Mouse (Mus musculus) liver, embryonic 13.5 days (tissue): ENCODE data around the gene Faim. TPM values are rescaled to one million over a fixed set of nuclear protein-coding genes. Genes with fewer than 3 reads are reported as not detected.

ENCODE experiments used
- polyA plus RNA-seq: library from polyadenylated mRNA; unstranded; fragments of >200 nt; fragmentation: Nextera tagmentation; extraction: Ambion mirVana; gene quantifications from 2 replicates; pipeline ENCODE4 v1.2.1, GENCODE M21; 2015

The Faim gene
- polyA plus RNA-seq, 1 experiment from 2014 or later = 16.4 TPM

Other genes starting within 250 kb of the Faim start
- gene Prr23a1, start 143.9 kb upstream of the Faim start, polyA plus RNA-seq = not detected in 2 replicates
- not detected in 2 replicates for gene Prr23a2, start 129.9 kb upstream of the Faim start, polyA plus RNA-seq
- not detected in 2 replicates for gene Prr23a3, start 121.6 kb upstream of the Faim start, polyA plus RNA-seq
- gene 7420426K07Rik, start 83.3 kb upstream of the Faim start, polyA plus RNA-seq = not detected in 2 replicates
- not detected in 2 replicates for gene Foxl2, start 31.1 kb upstream of the Faim start, polyA plus RNA-seq
- not detected in 2 replicates for gene Gm1123, start 49.3 kb downstream of the Faim start, polyA plus RNA-seq
- 2.5 and 2.6 TPM in 2 replicates for gene Pik3cb, start 154.2 kb downstream of the Faim start, polyA plus RNA-seq